Mouse (Mus musculus) limb, embryonic 13.5 days (tissue): Measurements from ENCODE around the gene Cmtm4. TPM values are rescaled to one million over a fixed set of nuclear protein-coding genes. Genes with fewer than 3 reads are reported as not detected.

Experiments
- ATAC-seq: fragments of 200-750 bp; cut with Nextera tagmentation; 2 replicates; pipeline ENCODE4 v1.8.0; 2017; ENCODE audit warnings: low read depth, moderate number of reproducible peaks, moderate TSS enrichment; ENCODE audit not compliant: low FRiP score
- H3K27ac ChIP-seq: fragments of 300-500 bp; sonication (generic); 2 replicates; pipeline ENCODE4 v1.5.1; 2015; ENCODE audit warnings: inconsistent platforms, mild to moderate bottlenecking, moderate library complexity
- H3K27me3 ChIP-seq: fragments of 300-500 bp; sonication (generic); 2 replicates; pipeline ENCODE4 v1.6.1; 2015; ENCODE audit warnings: mild to moderate bottlenecking, inconsistent platforms
- H3K36me3 ChIP-seq: fragments of 300-500 bp; sonication (generic); 2 replicates; pipeline ENCODE4 v1.6.1; 2015; ENCODE audit warnings: inconsistent platforms, mild to moderate bottlenecking, moderate library complexity
- H3K4me1 ChIP-seq: fragments of 300-500 bp; sonication (generic); 2 replicates; pipeline ENCODE4 v1.6.1; 2015; ENCODE audit warnings: inconsistent platforms
- H3K4me2 ChIP-seq: fragments of 300-500 bp; sonication (generic); replicated peaks from 2 replicates; pipeline ENCODE4 v1.6.1; 2015; ENCODE audit warnings: inconsistent platforms, mild to moderate bottlenecking, moderate library complexity
- H3K4me3 ChIP-seq: fragments of 300-500 bp; sonication (generic); 2 replicates; pipeline ENCODE4 v1.5.1; 2015; ENCODE audit warnings: moderate library complexity, mild to moderate bottlenecking, inconsistent platforms
- H3K9ac ChIP-seq: fragments of 300-500 bp; sonication (generic); 2 replicates; pipeline ENCODE4 v1.6.1; 2015; ENCODE audit warnings: mild to moderate bottlenecking, inconsistent platforms
- H3K9me3 ChIP-seq: fragments of 300-500 bp; sonication (generic); 2 replicates; pipeline ENCODE4 v1.6.1; 2016; ENCODE audit warnings: inconsistent platforms
- WGBS: fragments of 180-500 bp; shearing (Covaris S2); methylation state at CpG from one replicate; pipeline ENCODE4 v1.1.7; 2015; 5-methylcytosine and 5-hydroxymethylcytosine counted together
- polyA plus RNA-seq: library from polyadenylated mRNA; unstranded; fragments of >200 nt; fragmentation: Nextera tagmentation; extraction: Ambion mirVana; gene quantifications from 2 replicates; pipeline ENCODE4 v1.2.1, GENCODE M21; 2015

The Cmtm4 gene
- polyA plus RNA-seq, 1 experiment from 2014 or later: 3.0 TPM

DNA sequence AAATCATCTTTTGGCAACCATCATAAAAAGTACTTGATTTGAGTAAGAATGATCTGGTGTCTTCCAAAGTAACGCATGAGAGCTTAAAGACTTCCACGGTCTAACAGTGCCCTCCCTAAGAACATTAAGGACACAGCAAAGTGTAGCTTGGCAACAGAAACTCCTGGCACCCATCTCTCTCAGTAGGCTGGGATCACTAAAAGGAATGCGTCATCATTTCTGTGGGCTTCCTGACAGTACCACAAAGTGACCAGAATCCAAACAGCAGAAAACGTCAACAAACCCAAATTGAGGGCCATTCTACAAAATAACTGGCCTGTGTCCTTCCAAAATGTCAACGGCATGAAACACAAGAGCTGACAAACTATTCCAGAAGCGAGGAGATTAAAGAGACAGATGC, 25.5 kb downstream of the Cmtm4 start:
- Histone ChIP-seq H3K4me2 (no peak overlapping the region), H3K27me3 (no peaks in the 10 kb centered on the region), H3K27ac (no peak overlapping the region), H3K36me3 (0 out of 2 replicates have a peak, but pooled peaks cover 3% of the 10 kb centered on the region), H3K4me1 (peaks cover 23% of the 10 kb centered on the region), H3K9ac (no peak overlapping the region), H3K4me3 (no peak overlapping the region), H3K9me3 (no peaks in the 10 kb centered on the region)
- 71% methylated on average over 6 of the region's 6 CpGs for WGBS
- no peak for ATAC-seq

DNA sequence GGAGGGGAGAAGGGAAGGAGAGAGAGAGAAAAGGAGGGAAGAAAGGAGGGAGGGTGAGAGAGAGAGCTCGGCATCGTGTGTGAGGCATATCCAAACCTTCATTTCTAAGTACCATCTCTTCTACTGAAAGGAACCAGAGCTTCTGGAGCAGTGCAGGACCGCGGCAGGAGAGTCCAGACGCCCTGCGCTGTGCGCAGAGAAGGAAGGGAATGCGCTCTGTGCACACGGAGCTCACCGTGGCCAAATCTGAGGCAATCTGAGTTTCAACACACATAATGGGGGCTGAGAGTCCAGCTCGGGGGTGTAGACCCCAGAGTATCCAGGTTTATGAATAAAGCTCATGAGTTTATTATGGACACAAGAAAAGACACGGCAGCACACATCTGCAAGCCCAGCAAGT, 26.0 kb downstream of the Cmtm4 start:
- no peak for ATAC-seq
- WGBS: 86% methylated on average over 12 of the region's 12 CpGs

DNA sequence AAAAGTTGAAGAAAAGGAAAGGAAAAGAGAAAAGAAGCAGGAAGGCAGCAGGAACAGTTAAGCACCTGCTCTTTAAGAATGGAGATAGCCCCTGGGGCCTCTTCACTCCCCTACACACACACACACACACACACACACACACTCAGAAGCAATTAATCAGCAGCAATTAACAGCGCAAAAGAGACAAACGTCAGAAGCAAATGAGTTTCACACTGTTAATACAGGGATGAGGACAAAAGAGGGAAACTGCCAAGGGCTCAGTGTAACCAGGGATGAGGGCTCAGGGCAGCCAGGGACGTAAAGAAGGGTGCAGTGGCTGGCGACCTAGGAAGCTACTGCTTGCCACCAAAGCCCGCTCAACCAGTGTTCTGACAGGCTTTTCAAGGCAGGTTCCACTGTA, 28.2 kb downstream of the Cmtm4 start:
- Histone ChIP-seq H3K9me3 (no peaks in the 10 kb centered on the region), H3K27ac (no peak overlapping the region), H3K9ac (no peak overlapping the region), H3K4me3 (no peak overlapping the region), H3K27me3 (no peaks in the 10 kb centered on the region), H3K36me3 (0 out of 2 replicates have a peak, but pooled peaks cover 3% of the 10 kb centered on the region), H3K4me2 (no peak overlapping the region), H3K4me1 (peaks cover 13% of the 10 kb centered on the region)
- ATAC-seq: no peak
- WGBS: 60% methylated on average over 5 of the region's 5 CpGs

More for the DNA sequence above, 26.0 kb downstream of the Cmtm4 start:
- Histone ChIP-seq H3K27ac (no peak overlapping the region), H3K4me1 (peaks cover 19% of the 10 kb centered on the region), H3K9me3 (no peaks in the 10 kb centered on the region), H3K9ac (0 out of 2 replicates have a peak overlapping the region, but pooled peaks have one; percentile 26), H3K27me3 (no peaks in the 10 kb centered on the region), H3K4me3 (no peak overlapping the region), H3K4me2 (no peak overlapping the region), H3K36me3 (0 out of 2 replicates have a peak, but pooled peaks cover 3% of the 10 kb centered on the region)

- no peak overlapping the region for H3K4me2 ChIP-seq
- no peaks in the 10 kb centered on the region; the same call in 1 of the 2 replicates for H3K36me3 ChIP-seq
- ATAC-seq: no peak
- H3K4me1 ChIP-seq: peaks cover 13% of the 10 kb centered on the region
- 84% methylated on average over 9 of the region's 9 CpGs for WGBS
- no peak overlapping the region for H3K27ac ChIP-seq
- H3K27me3 ChIP-seq: no peaks in the 10 kb centered on the region
- no peaks in the 10 kb centered on the region for H3K9me3 ChIP-seq
- H3K9ac ChIP-seq: no peak overlapping the region
- H3K4me3 ChIP-seq: no peak overlapping the region
Observed at GRCm38 (mm10) chr8:104365695-104366094, 29.9 kb downstream of the Cmtm4 start.

GRCm38 (mm10) chr8:104359778-104360456, 35.7 kb downstream of the Cmtm4 start:
- no peaks in the 10 kb centered on the region for H3K9me3 ChIP-seq
- no peak overlapping the region for H3K4me2 ChIP-seq
- no peak for ATAC-seq
- H3K4me1 ChIP-seq: no peaks in the 10 kb centered on the region
- H3K4me3 ChIP-seq: no peak overlapping the region
- H3K27me3 ChIP-seq: no peaks in the 10 kb centered on the region
- no peak overlapping the region for H3K9ac ChIP-seq
- H3K27ac ChIP-seq: no peak overlapping the region
- peaks cover 26% of the 10 kb centered on the region for H3K36me3 ChIP-seq
- 76% methylated on average over 15 of the region's 15 CpGs for WGBS

DNA sequence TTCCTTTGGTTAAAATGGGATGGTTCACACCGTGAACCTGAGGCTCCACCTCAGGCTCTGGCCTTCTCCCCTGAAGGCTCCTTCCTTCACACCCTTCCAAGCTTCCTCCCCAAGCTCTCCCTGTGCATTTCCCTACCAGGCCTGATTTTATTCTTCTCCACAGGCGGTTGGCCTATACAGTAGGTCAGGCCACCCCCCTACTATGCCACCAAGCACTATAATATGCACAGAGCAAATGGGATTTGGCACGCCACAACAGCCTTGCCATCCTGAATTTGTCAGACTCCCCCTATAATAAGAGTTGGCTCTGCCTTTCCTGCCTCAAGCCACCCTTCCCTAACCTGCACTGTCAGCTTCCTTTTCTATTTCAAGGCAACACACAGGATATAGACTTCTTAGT, 37.0 kb downstream of the Cmtm4 start:
- H3K4me3 ChIP-seq: no peak overlapping the region
- H3K9me3 ChIP-seq: no peaks in the 10 kb centered on the region
- ATAC-seq: no peak
- 80% methylated on average over 3 of the region's 3 CpGs for WGBS
- peaks cover 38% of the 10 kb centered on the region for H3K36me3 ChIP-seq
- H3K9ac ChIP-seq: no peak overlapping the region
- no peak overlapping the region for H3K4me2 ChIP-seq
- H3K27ac ChIP-seq: no peak overlapping the region
- no peaks in the 10 kb centered on the region for H3K27me3 ChIP-seq
- H3K4me1 ChIP-seq: no peaks in the 10 kb centered on the region

- Histone ChIP-seq H3K9me3 (no peaks in the 10 kb centered on the region), H3K36me3 (peaks cover 60% of the 10 kb centered on the region), H3K27me3 (no peaks in the 10 kb centered on the region), H3K4me3 (no peak overlapping the region), H3K4me2 (no peak overlapping the region), H3K27ac (no peak overlapping the region), H3K9ac (no peak overlapping the region), H3K4me1 (no peaks in the 10 kb centered on the region)
- ATAC-seq: no peak
- WGBS: 89% methylated on average over 10 of the region's 10 CpGs
Observed at GRCm38 (mm10) chr8:104354504-104354903, 41.1 kb downstream of the Cmtm4 start.

DNA sequence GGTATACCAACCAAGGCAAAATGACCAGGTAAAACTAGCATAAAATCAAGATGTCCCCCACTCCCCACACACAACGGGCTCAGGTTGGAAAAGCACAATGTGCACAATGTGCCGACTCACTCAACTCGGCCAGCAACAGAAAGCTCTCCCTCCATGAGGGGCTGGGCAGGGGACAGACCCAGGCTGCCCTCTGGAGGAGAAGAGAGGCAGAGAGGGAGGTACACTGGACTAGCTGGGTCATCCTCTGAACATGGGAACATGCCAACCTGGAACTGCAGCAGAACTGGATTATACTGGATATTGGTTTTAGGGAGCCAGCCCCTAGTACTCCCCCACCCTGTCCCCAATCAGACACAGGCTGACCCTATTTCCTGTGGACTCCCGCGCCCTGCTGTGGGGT, 42.4 kb downstream of the Cmtm4 start:
- 73% methylated on average over 5 of the region's 5 CpGs for WGBS
- Histone ChIP-seq H3K4me1 (no peaks in the 10 kb centered on the region), H3K9me3 (no peaks in the 10 kb centered on the region), H3K36me3 (peaks cover 60% of the 10 kb centered on the region), H3K4me2 (no peak overlapping the region), H3K4me3 (no peak overlapping the region), H3K27ac (no peak overlapping the region), H3K9ac (no peak overlapping the region), H3K27me3 (no peaks in the 10 kb centered on the region)
- no peak for ATAC-seq

GRCm38 (mm10) chr8:104350047-104350446, 45.6 kb downstream of the Cmtm4 start:
- H3K4me3 ChIP-seq: no peak overlapping the region
- H3K9ac ChIP-seq: no peak overlapping the region
- H3K4me2 ChIP-seq: no peak overlapping the region
- H3K27me3 ChIP-seq: no peaks in the 10 kb centered on the region
- H3K36me3 ChIP-seq: peaks cover 64% of the 10 kb centered on the region
- ATAC-seq: no peak
- 80% methylated on average over 13 of the region's 13 CpGs for WGBS
- no peaks in the 10 kb centered on the region for H3K4me1 ChIP-seq
- no peaks in the 10 kb centered on the region for H3K9me3 ChIP-seq
- no peak overlapping the region for H3K27ac ChIP-seq

- Histone ChIP-seq H3K9ac (no peak overlapping the region), H3K36me3 (peaks cover 62% of the 10 kb centered on the region), H3K27me3 (no peaks in the 10 kb centered on the region), H3K27ac (no peak overlapping the region), H3K4me2 (no peak overlapping the region), H3K4me1 (0 out of 2 replicates have a peak, but pooled peaks cover 3% of the 10 kb centered on the region), H3K9me3 (no peaks in the 10 kb centered on the region), H3K4me3 (no peak overlapping the region)
- no peak for ATAC-seq
- WGBS: 84% methylated on average over 5 of the region's 5 CpGs
Observed at GRCm38 (mm10) chr8:104348971-104349370, 46.6 kb downstream of the Cmtm4 start.

DNA sequence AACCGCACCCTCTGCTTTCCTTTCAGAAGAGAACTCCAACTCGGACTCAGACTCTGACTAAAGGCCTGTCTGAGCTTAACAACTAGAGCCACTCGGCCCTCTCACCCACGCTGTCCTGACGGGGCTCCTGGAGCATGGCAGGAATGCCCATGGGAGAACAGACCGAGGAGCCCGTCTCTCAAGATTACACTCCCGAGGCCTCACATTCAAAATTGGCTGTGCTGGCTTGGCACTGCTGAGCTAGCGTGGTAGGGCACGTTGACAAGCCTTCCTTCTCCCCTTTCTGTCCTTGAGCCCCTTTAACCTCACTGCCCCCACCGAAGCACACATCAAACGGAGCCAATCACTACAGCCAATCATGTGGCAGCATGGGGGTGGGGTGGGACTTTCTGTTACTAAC, 48.9 kb downstream of the Cmtm4 start:
- Histone ChIP-seq H3K4me2 (no peak overlapping the region), H3K27ac (no peak overlapping the region), H3K4me3 (no peak overlapping the region), H3K36me3 (peaks cover 41% of the 10 kb centered on the region), H3K27me3 (no peaks in the 10 kb centered on the region), H3K4me1 (peaks cover 10% of the 10 kb centered on the region), H3K9ac (no peak overlapping the region), H3K9me3 (no peaks in the 10 kb centered on the region)
- 56% methylated on average over 12 of the region's 12 CpGs for WGBS
- no peak for ATAC-seq

DNA sequence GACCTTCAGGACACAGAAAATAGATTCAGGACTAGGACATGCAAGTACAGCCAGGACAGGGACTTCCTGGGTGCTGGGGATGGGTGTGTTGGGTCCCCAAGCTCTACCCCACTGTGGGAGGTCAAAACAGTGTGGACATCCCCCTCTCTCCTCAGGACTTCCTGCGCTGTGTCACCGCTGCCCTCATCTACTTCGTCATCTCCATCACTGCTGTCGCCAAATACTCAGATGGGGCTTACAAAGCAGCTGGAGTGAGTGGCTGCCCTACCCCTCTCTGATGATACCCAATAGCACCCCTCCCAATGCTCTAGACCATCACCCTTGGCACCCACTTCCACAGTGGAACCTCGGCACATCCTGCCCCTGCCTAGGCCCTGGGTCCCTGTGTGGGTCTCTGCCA, 51.0 kb downstream of the Cmtm4 start:
- no peaks in the 10 kb centered on the region for H3K27me3 ChIP-seq
- peaks cover 38% of the 10 kb centered on the region for H3K36me3 ChIP-seq
- H3K4me1 ChIP-seq: peaks cover 18% of the 10 kb centered on the region
- no peak for ATAC-seq
- H3K4me2 ChIP-seq: no peak overlapping the region
- H3K9ac ChIP-seq: no peak overlapping the region
- H3K4me3 ChIP-seq: no peak overlapping the region
- no peaks in the 10 kb centered on the region for H3K9me3 ChIP-seq
- no peak overlapping the region for H3K27ac ChIP-seq
- WGBS: 87% methylated on average over 5 of the region's 5 CpGs

- no peak overlapping the region for H3K27ac ChIP-seq
- H3K4me1 ChIP-seq: peaks cover 21% of the 10 kb centered on the region
- H3K9me3 ChIP-seq: no peaks in the 10 kb centered on the region
- no peaks in the 10 kb centered on the region for H3K27me3 ChIP-seq
- no peak for ATAC-seq
- WGBS: 11% methylated on average over 7 of the region's 7 CpGs
- H3K9ac ChIP-seq: no peak overlapping the region
- H3K36me3 ChIP-seq: peaks cover 38% of the 10 kb centered on the region
- no peak overlapping the region for H3K4me2 ChIP-seq
- no peak overlapping the region for H3K4me3 ChIP-seq
Observed at GRCm38 (mm10) chr8:104343957-104344356, 51.6 kb downstream of the Cmtm4 start.
